Mouse (Mus musculus): ENCODE results near the gene Ddx10. TPM values are rescaled to one million over a fixed set of nuclear protein-coding genes. Genes with fewer than 3 reads are reported as not detected.

Ddx10 gene
- polyA plus RNA-seq, 2 experiments from 2014 or later: 48.0 to 52.7 TPM

Other genes starting within 250 kb of the Ddx10 start
- gene Exph5, start 53.6 kb upstream of the Ddx10 start, polyA plus RNA-seq (2017; shearing (Covaris generic)): under 1 TPM; 0.17 to 0.37 TPM
- gene Kdelc2, start 136.0 kb upstream of the Ddx10 start, polyA plus RNA-seq (2017; shearing (Covaris generic)): 1 to 10 TPM; 1.3 to 1.7 TPM
- under 1 TPM; 0.56 to 0.66 TPM for gene 4930550C14Rik, start 154.3 kb upstream of the Ddx10 start, polyA plus RNA-seq (2017; shearing (Covaris generic))

Data from activated CD4-positive, CD25-positive, alpha-beta regulatory T cell, adult 4 months (primary cell).